Mouse (Mus musculus) heart, embryonic 13.5 days (tissue): Measurements from ENCODE around the gene Bdh2. TPM values are rescaled to one million over a fixed set of nuclear protein-coding genes. Genes with fewer than 3 reads are reported as not detected.

ENCODE experiments used
- ATAC-seq: fragments of 200-750 bp; cut with Nextera tagmentation; 2 replicates; pipeline ENCODE4 v1.8.0; 2017; ENCODE audit warnings: moderate TSS enrichment; ENCODE audit not compliant: insufficient number of reproducible peaks, low FRiP score, low TSS enrichment; ENCODE audit errors: extremely low read depth
- H3K27ac ChIP-seq: fragments of 300-500 bp; sonication (generic); replicated peaks from 2 replicates; pipeline ENCODE4 v1.5.1; 2015; ENCODE audit warnings: moderate library complexity, mild to moderate bottlenecking, inconsistent platforms
- H3K27me3 ChIP-seq: fragments of 300-500 bp; sonication (generic); replicated peaks from 2 replicates; pipeline ENCODE4 v1.6.1; 2015; ENCODE audit warnings: mild to moderate bottlenecking, inconsistent platforms
- H3K36me3 ChIP-seq: fragments of 300-500 bp; sonication (generic); 2 replicates; pipeline ENCODE4 v1.6.1; 2015; ENCODE audit warnings: mild to moderate bottlenecking, inconsistent platforms
- H3K4me1 ChIP-seq: fragments of 300-500 bp; sonication (generic); 2 replicates; pipeline ENCODE4 v1.6.1; 2015; ENCODE audit warnings: inconsistent platforms
- H3K4me2 ChIP-seq: fragments of 300-500 bp; sonication (generic); 2 replicates; pipeline ENCODE4 v1.6.1; 2015; ENCODE audit warnings: inconsistent platforms, mild to moderate bottlenecking, moderate library complexity
- H3K4me3 ChIP-seq: fragments of 300-500 bp; sonication (generic); 2 replicates; pipeline ENCODE4 v1.5.1; 2015; ENCODE audit warnings: moderate library complexity, mild to moderate bottlenecking, inconsistent platforms
- H3K9ac ChIP-seq: fragments of 300-500 bp; sonication (generic); 2 replicates; pipeline ENCODE4 v1.6.1; 2015; ENCODE audit warnings: inconsistent platforms, mild to moderate bottlenecking, moderate library complexity
- H3K9me3 ChIP-seq: fragments of 300-500 bp; sonication (generic); 2 replicates; pipeline ENCODE4 v1.6.1; 2016; ENCODE audit warnings: inconsistent platforms
- WGBS: fragments of 180-500 bp; shearing (Covaris S2); methylation state at CpG from one replicate; pipeline ENCODE4 v1.1.7; 2015; ENCODE audit warnings: mixed read lengths; 5-methylcytosine and 5-hydroxymethylcytosine counted together
- polyA plus RNA-seq: library from polyadenylated mRNA; unstranded; fragments of >200 nt; fragmentation: Nextera tagmentation; extraction: Ambion mirVana; gene quantifications from 2 replicates; pipeline ENCODE4 v1.2.1, GENCODE M21; 2015

Bdh2 gene
- polyA plus RNA-seq, 1 experiment from 2014 or later = 3.2 TPM

- no peak for ATAC-seq
- Histone ChIP-seq H3K9ac (no peak overlapping the region), H3K4me1 (no peaks in the 10 kb centered on the region), H3K4me3 (no peak overlapping the region), H3K27ac (no peak overlapping the region), H3K4me2 (no peak overlapping the region), H3K9me3 (no peaks in the 10 kb centered on the region), H3K36me3 (no peaks in the 10 kb centered on the region), H3K27me3 (no peaks in the 10 kb centered on the region)
- WGBS = 61% methylated on average over 2 of the region's 2 CpGs
Observed at GRCm38 (mm10) chr3:135327601-135328000, 46.6 kb downstream of the Bdh2 start.

- H3K27me3 ChIP-seq = no peaks in the 10 kb centered on the region
- H3K27ac ChIP-seq = no peak overlapping the region
- no peaks in the 10 kb centered on the region for H3K9me3 ChIP-seq
- no peaks in the 10 kb centered on the region for H3K4me1 ChIP-seq
- no peak overlapping the region for H3K9ac ChIP-seq
- 39% methylated on average over 3 of the region's 3 CpGs for WGBS
- no peak overlapping the region for H3K4me3 ChIP-seq
- ATAC-seq = no peak
- no peaks in the 10 kb centered on the region for H3K36me3 ChIP-seq
- H3K4me2 ChIP-seq = no peak overlapping the region
Observed at GRCm38 (mm10) chr3:135328560-135328959, 47.5 kb downstream of the Bdh2 start.

GRCm38 (mm10) chr3:135332691-135333090, 51.7 kb downstream of the Bdh2 start:
- no peak overlapping the region for H3K27ac ChIP-seq
- ATAC-seq = no peak
- H3K36me3 ChIP-seq = no peaks in the 10 kb centered on the region
- H3K4me3 ChIP-seq = no peak overlapping the region
- no peaks in the 10 kb centered on the region for H3K4me1 ChIP-seq
- no peak overlapping the region for H3K4me2 ChIP-seq
- no peaks in the 10 kb centered on the region for H3K27me3 ChIP-seq
- H3K9me3 ChIP-seq = no peaks in the 10 kb centered on the region
- H3K9ac ChIP-seq = no peak overlapping the region

- H3K27me3 ChIP-seq = no peaks in the 10 kb centered on the region
- H3K9ac ChIP-seq = no peak overlapping the region
- no peaks in the 10 kb centered on the region for H3K4me1 ChIP-seq
- no peak overlapping the region for H3K4me3 ChIP-seq
- ATAC-seq = no peak
- no peak overlapping the region for H3K4me2 ChIP-seq
- 34% methylated on average over 4 of the region's 4 CpGs for WGBS
- H3K9me3 ChIP-seq = no peaks in the 10 kb centered on the region
- no peaks in the 10 kb centered on the region for H3K36me3 ChIP-seq
- no peak overlapping the region for H3K27ac ChIP-seq
Observed at GRCm38 (mm10) chr3:135333763-135334162, 52.7 kb downstream of the Bdh2 start.

- Histone ChIP-seq H3K9ac (no peak within 1 kb of the TSS), H3K9me3 (no peaks in the 10 kb centered on the region), H3K36me3 (no peaks in the 10 kb centered on the region), H3K4me2 (no peak within 1 kb of the TSS), H3K4me3 (no peak within 1 kb of the TSS), H3K27ac (no peak within 1 kb of the TSS), H3K27me3 (no peaks in the 10 kb centered on the region), H3K4me1 (no peaks in the 10 kb centered on the region)
- WGBS = 69% methylated on average over 14 of the region's 14 CpGs
- ATAC-seq = no peak
Observed at GRCm38 (mm10) chr3:135347739-135348264, 66.8 kb downstream of the Bdh2 start, which contains the start of gene Slc9b1. TSS of gene Slc9b1 (plus strand) at chr3:135348029.

- Histone ChIP-seq H3K4me3 (no peak overlapping the region), H3K27me3 (no peaks in the 10 kb centered on the region), H3K9ac (no peak overlapping the region), H3K36me3 (no peaks in the 10 kb centered on the region), H3K4me1 (no peaks in the 10 kb centered on the region), H3K4me2 (no peak overlapping the region), H3K27ac (no peak overlapping the region), H3K9me3 (no peaks in the 10 kb centered on the region)
- ATAC-seq = no peak
Observed at GRCm38 (mm10) chr3:135349022-135349421, 68.0 kb downstream of the Bdh2 start.

- Histone ChIP-seq H3K9me3 (no peaks in the 10 kb centered on the region), H3K9ac (no peak overlapping the region), H3K4me3 (no peak overlapping the region), H3K4me1 (no peaks in the 10 kb centered on the region), H3K4me2 (no peak overlapping the region), H3K27ac (no peak overlapping the region), H3K27me3 (no peaks in the 10 kb centered on the region), H3K36me3 (no peaks in the 10 kb centered on the region)
- ATAC-seq = no peak
- 81% methylated on average over 3 of the region's 3 CpGs for WGBS
Observed at GRCm38 (mm10) chr3:135351857-135352256, 70.8 kb downstream of the Bdh2 start.

Other genes with a start within 250 kb of the Bdh2 start
- 17.3 and 17.8 TPM in 2 replicates for gene Cenpe, start 68.7 kb upstream of the Bdh2 start, polyA plus RNA-seq
- 0.60 and 1.0 TPM in 2 replicates for gene Slc9b2, start 26.5 kb downstream of the Bdh2 start, polyA plus RNA-seq
- gene Slc9b1, start 66.8 kb downstream of the Bdh2 start, polyA plus RNA-seq = 0.14 TPM in 1 of 2 replicates, not detected in the other
- 45.3 and 52.7 TPM in 2 replicates for gene Cisd2, start 142.7 kb downstream of the Bdh2 start, polyA plus RNA-seq
- 398 and 436 TPM in 2 replicates for gene Ube2d3, start 156.9 kb downstream of the Bdh2 start, polyA plus RNA-seq
- gene Manba, start 204.4 kb downstream of the Bdh2 start, polyA plus RNA-seq = 31.5 and 37.4 TPM in 2 replicates